In genomic region chr3:136106452-136106851, GRCm38 (mm10) we compare ENCODE assay signal across 16 mouse cellular contexts.
"Had no signal": no experiment of that assay in that cellular context is flagged by ENCODE, and none has a peak within 500 bp of the region (broad histone marks: within the 10 kb centered on the region; RNA-seq: fewer than 3 reads in every experiment).

No protein-coding gene starts in this region.

- H3K4me3 ChIP-seq: midbrain, embryonic 10.5 days; midbrain, embryonic 12.5 days; midbrain, embryonic 15.5 days; neural tube, embryonic 13.5 days; neural tube, embryonic 15.5 days had no signal

- H3K9me3 ChIP-seq: midbrain, embryonic 10.5 days; midbrain, embryonic 12.5 days; midbrain, embryonic 15.5 days; neural tube, embryonic 13.5 days; neural tube, embryonic 15.5 days had no signal

- H3K27me3 ChIP-seq: midbrain, embryonic 12.5 days; midbrain, embryonic 15.5 days; neural tube, embryonic 13.5 days; neural tube, embryonic 15.5 days had no signal

- H3K9ac ChIP-seq: midbrain, embryonic 12.5 days; midbrain, embryonic 15.5 days; neural tube, embryonic 13.5 days; neural tube, embryonic 15.5 days had no signal

- H3K4me1 ChIP-seq: midbrain, embryonic 10.5 days; midbrain, embryonic 12.5 days; midbrain, embryonic 15.5 days; neural tube, embryonic 13.5 days; neural tube, embryonic 15.5 days had no signal

- H3K36me3 ChIP-seq: midbrain, embryonic 10.5 days; midbrain, embryonic 12.5 days; midbrain, embryonic 15.5 days; neural tube, embryonic 13.5 days; neural tube, embryonic 15.5 days had no signal

- DNase-seq: lung, adult 2 months; lung, postnatal 10 days; lung, postnatal 4 days; retina, postnatal 1 day; right cerebral cortex, adult 18-20 months; right cerebral cortex, postnatal 25 days; right cerebral cortex, postnatal 4 days; spleen, adult 18-20 months; thymus, adult 18-20 months; thymus, postnatal 14 days; thymus, postnatal 36 days had no signal

- H3K27ac ChIP-seq: midbrain, embryonic 10.5 days; midbrain, embryonic 12.5 days; midbrain, embryonic 15.5 days; neural tube, embryonic 13.5 days; neural tube, embryonic 15.5 days had no signal

- ATAC-seq: midbrain, embryonic 15.5 days had no signal

- H3K4me2 ChIP-seq: midbrain, embryonic 12.5 days; midbrain, embryonic 15.5 days; neural tube, embryonic 13.5 days; neural tube, embryonic 15.5 days had no signal
